Mouse (Mus musculus) forebrain, embryonic 16.5 days (tissue): ENCODE data around the gene Zfp92. TPM values are rescaled to one million over a fixed set of nuclear protein-coding genes. Genes with fewer than 3 reads are reported as not detected.
A peak's percentile ranks its signal among the peaks of the same experiment; 100 is the strongest.

Source experiments
- ATAC-seq: fragments of 200-750 bp; cut with Nextera tagmentation; 2 replicates; pipeline ENCODE4 v1.8.0; 2017; ENCODE audit warnings: mild to moderate bottlenecking, moderate library complexity
- H3K27ac ChIP-seq: fragments of 300-500 bp; sonication (generic); 2 replicates; pipeline ENCODE4 v1.5.1; 2014; ENCODE audit warnings: low read length, control low read depth
- H3K27me3 ChIP-seq: fragments of 300-500 bp; sonication (generic); replicated peaks from 2 replicates; pipeline ENCODE4 v1.6.1; 2014; ENCODE audit warnings: low read length; ENCODE audit not compliant: control insufficient read depth, insufficient read depth
- H3K36me3 ChIP-seq: fragments of 300-500 bp; sonication (generic); 2 replicates; pipeline ENCODE4 v1.6.1; 2014; ENCODE audit not compliant: control insufficient read depth, insufficient read depth
- H3K4me1 ChIP-seq: fragments of 300-500 bp; sonication (generic); replicated peaks from 2 replicates; pipeline ENCODE4 v1.6.1; 2014; ENCODE audit warnings: low read length; ENCODE audit not compliant: control insufficient read depth, insufficient read depth
- H3K4me2 ChIP-seq: fragments of 300-500 bp; sonication (generic); 2 replicates; pipeline ENCODE4 v1.6.1; 2014; ENCODE audit warnings: mild to moderate bottlenecking, low read length, control low read depth
- H3K4me3 ChIP-seq: fragments of 300-500 bp; sonication (generic); replicated peaks from 2 replicates; pipeline ENCODE4 v1.5.1; 2014; ENCODE audit warnings: mild to moderate bottlenecking, low read length, control low read depth
- H3K9ac ChIP-seq: fragments of 300-500 bp; sonication (generic); replicated peaks from 2 replicates; pipeline ENCODE4 v1.6.1; 2014; ENCODE audit warnings: low read depth, low read length, control low read depth
- H3K9me3 ChIP-seq: fragments of 300-500 bp; sonication (generic); 2 replicates; pipeline ENCODE4 v1.6.1; 2016; ENCODE audit warnings: low read length; ENCODE audit not compliant: control insufficient read depth
- WGBS: fragments of 180-500 bp; shearing (Covaris S2); extraction: QIAGEN DNeasy Blood & Tissue Kit; methylation state at CpG from one replicate; pipeline ENCODE4 v1.1.7; 2014; 5-methylcytosine and 5-hydroxymethylcytosine counted together
- polyA plus RNA-seq: library from polyadenylated mRNA; unstranded; fragments of >200 nt; fragmentation: Nextera tagmentation; extraction: Ambion mirVana; gene quantifications from 2 replicates; pipeline ENCODE4 v1.2.1, GENCODE M21; 2015

Zfp92 gene
- polyA plus RNA-seq, 1 experiment from 2014 or later = 1.1 TPM

DNA sequence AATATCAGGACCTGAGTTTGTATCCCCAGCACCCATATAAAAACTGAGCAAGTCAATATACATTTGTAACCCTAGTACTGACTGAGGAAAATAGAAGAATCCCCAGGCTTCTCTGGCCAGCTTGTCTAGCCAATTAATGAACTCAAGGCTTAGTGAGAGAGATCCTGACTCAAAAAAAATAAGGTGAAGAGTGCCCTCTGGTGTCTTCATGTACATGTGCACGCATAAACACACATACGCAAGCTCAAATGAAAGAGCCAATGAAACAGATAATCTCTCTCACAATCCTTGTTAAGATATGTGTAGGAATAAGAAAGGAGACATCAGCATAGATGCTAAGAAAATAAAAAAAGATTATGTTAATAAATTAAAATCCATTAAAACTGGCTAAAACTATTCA, 19.1 kb downstream of the Zfp92 start:
- H3K36me3 ChIP-seq = no peaks in the 10 kb centered on the region
- H3K27me3 ChIP-seq = no peaks in the 10 kb centered on the region
- no peak overlapping the region for H3K4me3 ChIP-seq
- no peak for ATAC-seq
- 77% methylated on average over 2 of the region's 2 CpGs for WGBS
- no peak overlapping the region for H3K4me2 ChIP-seq
- H3K4me1 ChIP-seq = no peaks in the 10 kb centered on the region
- no peak overlapping the region for H3K27ac ChIP-seq
- H3K9ac ChIP-seq = no peak overlapping the region
- no peaks in the 10 kb centered on the region for H3K9me3 ChIP-seq

DNA sequence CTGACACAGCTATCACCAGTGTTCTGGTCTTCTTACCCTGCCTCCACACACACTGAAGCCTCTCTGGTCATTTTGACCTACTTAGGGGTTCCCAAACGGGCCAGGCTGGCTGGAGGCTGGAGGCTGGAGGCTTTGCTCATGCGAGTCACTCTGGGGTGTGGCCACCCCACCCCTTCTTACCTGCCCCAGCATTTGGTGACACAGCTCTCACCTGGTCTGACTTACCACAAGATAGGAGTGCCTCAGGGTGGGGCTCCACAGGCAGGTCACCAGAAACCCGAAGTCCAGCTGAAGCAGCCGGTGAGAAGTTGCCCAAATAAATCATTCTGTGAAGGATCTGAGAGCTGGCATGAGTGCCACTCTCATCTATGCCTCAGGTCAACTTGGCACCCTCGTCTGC, 22.0 kb downstream of the Zfp92 start:
- Histone ChIP-seq H3K27me3 (no peaks in the 10 kb centered on the region), H3K36me3 (no peaks in the 10 kb centered on the region), H3K9me3 (no peaks in the 10 kb centered on the region), H3K27ac (no peak overlapping the region), H3K4me2 (no peak overlapping the region), H3K9ac (no peak overlapping the region), H3K4me3 (no peak overlapping the region), H3K4me1 (no peaks in the 10 kb centered on the region)
- WGBS = 74% methylated on average over 5 of the region's 5 CpGs
- ATAC-seq = no peak

DNA sequence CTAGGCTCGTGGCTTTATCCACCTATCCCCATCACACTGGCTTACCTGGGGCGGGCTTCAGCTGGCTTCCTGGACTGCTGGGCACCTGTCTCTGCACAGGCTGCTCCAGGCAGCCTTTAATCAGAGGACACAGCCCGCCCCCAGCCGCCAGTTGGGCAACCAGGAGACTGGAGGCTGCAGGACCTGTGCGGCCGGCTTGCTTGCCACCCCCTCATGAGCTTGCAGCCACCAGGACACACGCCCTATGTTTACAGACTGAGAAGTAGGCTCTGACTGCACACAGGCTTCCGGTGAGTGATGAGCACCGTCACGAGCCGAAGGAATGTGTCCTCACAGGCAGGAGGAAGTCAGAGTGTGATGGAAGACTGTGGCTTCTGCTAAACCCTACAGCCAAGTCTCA, 24.4 kb downstream of the Zfp92 start, which contains the start of gene Trex2:
Gene Trex2 (minus strand): TSS at position 93 of the 400 bp plus-strand sequence.
- no peak within 1 kb of the TSS for H3K9ac ChIP-seq
- no peaks in the 10 kb centered on the region for H3K4me1 ChIP-seq
- H3K9me3 ChIP-seq = no peaks in the 10 kb centered on the region
- 85% methylated on average over 11 of the region's 11 CpGs for WGBS
- no peak within 1 kb of the TSS for H3K4me3 ChIP-seq
- no peaks in the 10 kb centered on the region for H3K27me3 ChIP-seq
- H3K4me2 ChIP-seq = no peak within 1 kb of the TSS
- H3K36me3 ChIP-seq = no peaks in the 10 kb centered on the region
- no peak within 1 kb of the TSS for H3K27ac ChIP-seq
- ATAC-seq = no peak

DNA sequence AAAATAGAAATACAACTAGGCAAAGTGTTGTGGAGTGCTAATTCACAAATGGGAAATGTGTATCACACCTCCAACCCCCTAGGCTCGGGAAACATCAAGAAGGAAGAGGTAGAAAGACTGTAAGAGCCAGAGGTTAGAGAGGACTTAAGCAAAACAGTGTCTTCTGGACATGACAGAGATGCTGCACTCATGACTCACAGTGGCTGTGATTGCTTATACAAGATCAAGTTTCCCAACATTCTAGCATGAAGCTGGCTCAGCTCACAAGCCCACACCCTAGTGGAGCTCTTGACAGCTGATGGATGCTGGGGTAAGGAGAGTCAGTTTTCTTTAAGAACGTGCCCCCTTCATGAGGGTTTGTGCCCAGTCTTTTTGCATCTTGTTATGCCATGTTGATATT, 30.5 kb downstream of the Zfp92 start:
- WGBS = 63% methylated on average over 2 of the region's 2 CpGs
- Histone ChIP-seq H3K9me3 (no peaks in the 10 kb centered on the region), H3K4me1 (no peaks in the 10 kb centered on the region), H3K27me3 (no peaks in the 10 kb centered on the region), H3K36me3 (no peaks in the 10 kb centered on the region), H3K4me2 (no peak overlapping the region), H3K27ac (no peak overlapping the region), H3K9ac (no peak overlapping the region), H3K4me3 (no peak overlapping the region)
- no peak for ATAC-seq

- Histone ChIP-seq H3K4me3 (no peak overlapping the region), H3K27ac (no peak overlapping the region), H3K27me3 (no peaks in the 10 kb centered on the region), H3K4me2 (no peak overlapping the region), H3K9me3 (no peaks in the 10 kb centered on the region), H3K4me1 (no peaks in the 10 kb centered on the region), H3K9ac (no peak overlapping the region), H3K36me3 (no peaks in the 10 kb centered on the region)
- WGBS = 18% methylated on average over 2 of the region's 2 CpGs
- ATAC-seq = 0 out of 2 replicates have a peak, but pooled peaks have one; percentile 38
Measured at GRCm38 (mm10) chrX:73451949-73452348, 41.1 kb downstream of the Zfp92 start.

DNA sequence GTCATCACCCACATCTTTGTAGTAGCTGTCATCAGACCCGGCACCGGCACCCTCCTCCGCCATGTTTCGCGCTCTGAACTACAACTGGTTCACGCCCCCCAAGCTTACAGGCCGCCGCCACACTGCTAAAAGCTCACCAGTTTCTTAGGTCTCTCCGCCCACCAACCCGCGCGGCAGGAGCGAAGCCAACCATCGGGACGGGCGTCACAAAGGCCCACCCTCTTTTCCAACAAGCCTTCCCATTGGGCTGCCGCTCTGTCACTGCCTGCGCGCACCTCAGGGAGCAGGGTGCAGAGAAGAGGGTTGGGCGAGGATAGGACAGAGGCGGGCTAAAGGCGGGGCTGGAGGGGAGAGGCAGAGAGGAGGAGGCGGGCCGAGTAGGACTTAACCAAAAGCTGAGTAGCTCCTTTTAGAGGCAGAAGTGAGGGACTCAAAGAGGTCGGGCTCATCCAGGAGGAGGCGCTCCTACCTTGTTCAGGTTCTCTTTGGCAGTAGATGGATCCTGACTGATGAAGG, 48.0 kb downstream of the Zfp92 start, which contains the start of gene Haus7:
Gene Haus7 (minus strand): TSS at position 168 of the 516 bp plus-strand sequence.
- WGBS = 26% methylated on average over 24 of the region's 26 CpGs

GRCm38 (mm10) chrX:73460792-73461191, 49.9 kb downstream of the Zfp92 start:
- Histone ChIP-seq H3K9ac (no peak overlapping the region), H3K27ac (no peak overlapping the region), H3K27me3 (no peaks in the 10 kb centered on the region), H3K36me3 (no peaks in the 10 kb centered on the region), H3K4me1 (peaks cover 8% of the 10 kb centered on the region), H3K4me2 (no peak overlapping the region), H3K4me3 (no peak overlapping the region), H3K9me3 (no peaks in the 10 kb centered on the region)
- WGBS = 68% methylated on average over 4 of the region's 4 CpGs
- no peak for ATAC-seq

More for the DNA sequence above, 48.0 kb downstream of the Zfp92 start, which contains the start of gene Haus7:
- Histone ChIP-seq H3K9ac (peak within 1 kb of the TSS; percentile 60), H3K9me3 (no peaks in the 10 kb centered on the region), H3K4me3 (peak within 1 kb of the TSS; percentile 53), H3K4me2 (peak within 1 kb of the TSS; percentile 65), H3K4me1 (peaks cover 8% of the 10 kb centered on the region), H3K36me3 (no peaks in the 10 kb centered on the region), H3K27ac (no peak within 1 kb of the TSS), H3K27me3 (no peaks in the 10 kb centered on the region)
- peak; percentile 100 for ATAC-seq

GRCm38 (mm10) chrX:73465483-73466186, 54.7 kb downstream of the Zfp92 start:
- H3K4me3 ChIP-seq = no peak overlapping the region
- no peak for ATAC-seq
- H3K27me3 ChIP-seq = no peaks in the 10 kb centered on the region
- H3K27ac ChIP-seq = no peak overlapping the region
- no peaks in the 10 kb centered on the region for H3K4me1 ChIP-seq
- no peak overlapping the region for H3K9ac ChIP-seq
- no peaks in the 10 kb centered on the region for H3K9me3 ChIP-seq
- H3K4me2 ChIP-seq = no peak overlapping the region
- 64% methylated on average over 9 of the region's 9 CpGs for WGBS
- H3K36me3 ChIP-seq = no peaks in the 10 kb centered on the region

- no peaks in the 10 kb centered on the region for H3K9me3 ChIP-seq
- no peaks in the 10 kb centered on the region for H3K36me3 ChIP-seq
- 82% methylated on average over 4 of the region's 5 CpGs for WGBS
- no peak overlapping the region for H3K4me3 ChIP-seq
- no peak overlapping the region for H3K27ac ChIP-seq
- no peak overlapping the region for H3K9ac ChIP-seq
- ATAC-seq = no peak
- no peaks in the 10 kb centered on the region for H3K4me1 ChIP-seq
- H3K27me3 ChIP-seq = no peaks in the 10 kb centered on the region
- H3K4me2 ChIP-seq = no peak overlapping the region
Measured at GRCm38 (mm10) chrX:73467446-73468241, 56.7 kb downstream of the Zfp92 start.
